Mouse (Mus musculus): ENCODE measurements at regions not wholly inside any gene's neighbourhood (a gene's known extent, or its start where the extent isn't known, plus 50 kb on each side); places are given as distances from the start of the nearest gene placed in this dataset.

DNA sequence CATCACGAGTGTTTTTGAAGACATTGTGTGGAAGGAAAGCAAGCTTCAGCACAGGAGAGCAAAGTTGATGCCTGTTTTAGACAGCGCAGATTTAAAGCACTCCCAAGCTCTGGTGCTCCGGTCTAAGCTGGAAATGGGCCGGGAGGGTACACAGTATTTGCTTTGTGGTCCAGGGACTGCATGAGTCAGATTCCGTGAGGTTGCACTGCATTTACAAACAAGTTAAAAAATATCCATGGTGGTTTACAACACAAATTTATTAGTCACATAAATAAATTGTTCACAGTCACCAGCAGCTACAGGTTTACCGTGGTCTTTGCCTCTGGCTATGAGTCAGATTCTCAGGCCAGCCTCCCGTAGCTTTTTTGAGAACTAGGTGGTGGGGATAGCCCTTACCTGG is 312.0 kb downstream of the Ptprc start:
- DNase-seq (ENCODE audit: low spot score), result no peak

DNA sequence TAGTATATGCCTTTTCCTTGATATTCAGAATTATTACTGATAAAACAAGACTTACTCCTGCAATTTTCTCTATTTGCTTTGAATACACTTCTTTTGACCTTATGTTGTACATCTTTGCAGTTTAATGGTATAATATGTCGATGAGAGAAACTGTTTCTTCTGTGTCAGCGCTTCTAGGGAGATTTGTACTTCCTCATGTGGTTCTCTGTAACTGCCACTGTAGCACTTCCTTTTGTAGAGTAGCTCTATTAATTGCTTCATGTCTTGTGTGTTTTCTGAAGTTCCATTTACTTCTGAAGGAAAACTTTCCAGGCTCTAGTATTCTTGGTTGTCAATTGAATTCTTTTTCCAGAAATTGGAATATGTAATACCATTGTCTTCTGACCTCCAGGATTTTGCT is 323.2 kb downstream of the Ptprc start:
- no peak for DNase-seq (ENCODE audit: low spot score)

DNA sequence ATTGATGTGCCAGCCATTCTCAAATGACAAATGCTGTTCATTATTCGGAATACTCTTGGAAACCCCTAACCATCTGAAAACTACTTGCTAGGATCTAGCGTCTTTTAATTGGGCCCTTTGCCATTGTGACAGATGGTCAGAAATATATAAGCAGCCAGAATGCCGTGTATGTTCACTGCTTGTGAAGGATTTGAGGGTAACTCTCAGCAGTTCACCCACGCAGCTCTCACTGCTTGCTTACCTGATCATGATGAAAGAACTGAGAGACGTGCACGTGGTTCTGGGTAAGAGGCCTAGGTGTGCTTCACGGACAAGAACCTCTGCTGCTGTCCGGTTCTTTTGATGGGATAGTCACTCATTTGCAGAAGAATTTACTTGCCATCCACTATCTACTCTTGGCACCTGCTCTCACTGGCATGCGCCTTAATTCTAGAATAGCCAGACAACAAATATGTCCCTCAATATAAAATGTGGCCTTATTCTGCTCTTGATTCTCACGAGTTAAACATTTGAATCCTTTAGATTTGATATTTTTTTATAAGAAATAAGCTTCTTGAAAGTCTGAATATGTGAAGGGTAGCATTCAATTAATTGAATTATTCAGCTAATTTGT is 328.1 kb downstream of the Ptprc start:
- no peak for DNase-seq (ENCODE audit: low spot score)

DNA sequence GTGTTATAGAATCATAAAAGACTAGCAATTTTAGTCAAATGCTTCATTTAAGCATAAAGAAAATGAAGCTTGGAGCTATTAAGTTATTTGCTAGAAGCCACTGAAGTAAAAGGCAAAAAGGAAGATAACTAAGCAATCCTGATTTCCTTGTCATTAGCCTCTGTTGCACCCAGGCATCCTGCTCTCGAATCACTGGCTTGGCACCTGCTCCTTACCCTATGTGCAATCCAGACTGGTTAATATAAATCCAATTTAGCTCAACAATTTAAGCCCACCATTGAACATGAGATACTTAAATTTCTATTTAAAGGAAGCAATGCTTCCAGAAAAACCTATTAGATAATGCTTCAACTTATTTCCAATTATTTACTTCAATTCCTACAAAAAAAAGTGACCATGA is 328.7 kb downstream of the Ptprc start:
- no peak for DNase-seq (ENCODE audit: low spot score)

DNA sequence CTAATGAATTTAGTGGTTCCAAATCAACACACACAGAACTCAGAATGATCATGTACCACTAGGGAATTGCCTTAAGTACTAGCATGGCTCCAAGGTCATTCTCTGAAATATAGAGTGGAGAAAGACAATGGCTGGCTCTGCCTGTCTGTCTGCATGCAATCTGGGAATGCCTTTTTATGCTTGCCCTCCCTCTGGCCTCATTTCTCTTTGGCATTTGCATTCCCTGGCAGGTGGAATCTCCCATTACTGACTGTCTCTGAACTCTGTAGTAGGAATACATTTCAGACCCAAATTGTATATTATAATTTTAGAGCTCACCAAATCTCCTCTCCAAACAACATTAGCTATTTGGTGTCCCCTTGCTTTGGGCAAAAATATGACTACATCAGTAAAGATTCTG is 335.0 kb downstream of the Ptprc start:
- no peak for DNase-seq (ENCODE audit: low spot score)

DNA sequence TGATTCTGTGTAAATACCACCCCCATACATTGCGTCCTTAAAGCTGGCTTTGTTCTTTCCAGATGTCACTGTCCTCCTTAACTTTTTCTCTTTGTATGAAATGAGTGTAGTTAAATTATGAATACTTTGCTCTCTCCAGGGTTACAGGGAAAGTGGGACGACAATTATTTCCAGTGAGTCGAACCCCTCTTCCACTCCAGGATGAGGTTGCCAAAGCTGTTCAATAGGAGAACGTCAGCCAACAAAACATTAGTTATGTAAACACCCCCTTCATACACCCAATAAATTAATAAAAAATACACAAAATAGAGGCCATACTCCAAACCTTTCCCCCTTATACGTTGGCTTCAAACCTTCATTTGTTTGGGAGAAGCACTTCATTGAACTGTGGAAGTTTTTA is 335.8 kb downstream of the Ptprc start:
- no peak for DNase-seq (ENCODE audit: low spot score)

DNA sequence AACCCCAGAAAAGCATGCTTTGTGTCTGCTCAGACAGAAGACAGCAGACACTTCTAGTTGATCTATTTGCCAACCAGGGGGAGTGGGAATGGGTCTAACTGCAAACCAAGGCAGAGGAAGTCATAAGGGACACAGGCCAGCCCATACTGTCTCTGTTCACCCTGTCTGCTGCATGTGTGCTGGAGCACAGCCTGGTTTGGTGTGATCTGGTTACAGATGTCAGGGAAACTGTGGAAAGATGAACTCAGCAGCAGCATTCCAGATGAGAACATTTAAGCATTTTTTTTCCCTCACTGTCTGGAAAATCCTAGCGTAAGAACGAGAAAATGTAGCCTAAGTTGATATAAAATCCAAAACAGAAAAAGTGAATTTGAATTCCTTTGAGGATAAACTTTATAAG is 336.2 kb downstream of the Ptprc start:
- DNase-seq (ENCODE audit: low spot score), result no peak

DNA sequence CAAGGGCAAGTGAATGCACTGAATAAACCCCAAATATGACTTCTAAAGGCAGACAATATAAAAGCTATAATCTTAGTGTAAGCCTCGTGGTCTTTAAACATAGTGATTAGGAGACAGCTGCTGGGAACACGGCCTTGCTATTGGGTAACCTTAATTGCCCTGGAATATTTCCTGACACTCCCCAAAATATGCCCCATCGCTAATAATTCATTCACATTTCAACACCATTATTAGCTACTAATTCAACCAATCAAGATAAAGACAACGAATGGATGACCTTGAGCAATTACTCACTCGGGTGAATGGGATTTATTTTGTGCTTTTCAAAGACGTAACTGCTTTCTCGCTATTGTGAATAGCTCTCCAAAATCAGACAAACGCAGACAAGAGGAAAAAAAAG is 337.2 kb downstream of the Ptprc start:
- no peak for DNase-seq (ENCODE audit: low spot score)

DNA sequence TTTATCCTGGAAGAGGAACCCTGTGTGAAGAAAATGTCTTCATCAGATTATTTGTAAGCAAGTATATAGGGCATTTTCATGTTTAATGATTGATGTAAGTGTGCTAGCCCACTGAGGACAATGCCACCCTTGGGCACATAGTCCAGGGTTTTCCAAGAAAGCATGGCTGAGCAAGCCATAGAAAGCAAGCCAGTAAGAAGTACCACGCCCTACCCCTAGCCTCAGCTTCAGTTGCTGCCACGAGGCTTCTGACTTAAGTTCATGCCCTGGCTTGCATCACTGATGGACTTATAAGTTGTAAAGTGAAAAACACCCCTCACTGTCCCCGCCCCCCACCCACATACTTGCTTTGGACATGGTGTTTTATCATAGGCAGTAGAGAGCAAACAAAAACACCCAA is 342.0 kb downstream of the Ptprc start:
- no peak for DNase-seq (ENCODE audit: low spot score)

DNA sequence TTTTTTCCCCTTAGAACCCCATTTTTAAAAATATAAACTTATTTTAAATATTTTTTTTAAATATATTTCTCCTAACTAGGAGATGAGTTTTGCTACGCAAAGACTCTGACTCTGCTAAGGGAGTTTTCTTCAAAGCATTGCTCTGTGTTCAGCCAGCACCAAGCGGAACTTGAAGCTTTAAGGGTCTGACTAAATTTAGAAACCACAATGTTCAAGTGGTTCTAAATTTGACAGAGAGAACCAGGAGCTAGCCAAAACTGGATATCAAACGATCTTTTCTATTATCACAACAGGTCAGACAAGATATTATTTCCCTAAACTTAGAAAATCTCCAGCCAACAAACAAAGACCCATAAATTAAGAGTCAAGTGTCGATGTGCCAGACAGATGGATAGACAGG is 344.2 kb downstream of the Ptprc start:
- DNase-seq (ENCODE audit: low spot score), result no peak

DNA sequence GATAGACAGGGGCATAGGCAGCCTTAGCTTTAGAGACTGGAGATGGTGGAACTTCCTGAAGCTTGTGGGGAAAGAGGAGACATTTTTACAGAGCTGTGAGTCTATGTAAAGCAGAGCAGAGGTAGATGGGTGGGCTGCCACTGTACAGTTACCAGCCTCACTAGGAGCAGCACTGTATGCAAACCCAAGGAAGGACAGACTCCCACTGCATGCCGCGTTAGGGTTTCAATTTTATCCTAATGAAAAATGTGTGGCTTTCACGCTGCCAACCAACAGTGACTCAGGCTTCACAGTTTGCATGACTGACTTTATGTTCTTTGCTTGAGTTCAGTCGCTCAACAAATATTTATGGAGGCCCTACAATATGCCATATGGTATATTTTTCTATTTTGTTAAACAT is 348.1 kb downstream of the Ptprc start:
- DNase-seq (ENCODE audit: low spot score), result no peak

DNA sequence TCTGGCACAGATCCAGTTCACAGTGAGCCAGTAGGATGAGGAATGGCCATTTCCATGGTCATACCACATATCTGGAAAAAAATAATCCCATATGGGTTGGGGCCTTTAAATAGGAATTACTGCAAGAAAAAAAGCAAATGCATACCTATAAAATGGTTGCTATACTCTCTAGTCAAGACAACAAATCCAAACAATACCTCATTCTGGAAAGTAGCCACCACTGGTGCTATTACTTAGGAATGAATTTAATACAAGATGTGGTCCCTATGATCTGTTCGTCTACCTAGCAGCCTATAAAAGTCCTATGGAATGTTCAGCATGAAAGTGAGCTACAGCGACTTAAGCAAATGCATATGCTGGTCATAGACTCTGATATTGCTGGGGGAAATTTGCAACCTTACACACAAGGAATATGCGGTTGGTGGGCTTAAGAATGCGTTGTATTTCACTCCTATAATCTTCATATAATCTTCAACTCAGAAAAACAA is 360.1 kb downstream of the Ptprc start:
- DNase-seq (ENCODE audit: low spot score), result no peak

DNA sequence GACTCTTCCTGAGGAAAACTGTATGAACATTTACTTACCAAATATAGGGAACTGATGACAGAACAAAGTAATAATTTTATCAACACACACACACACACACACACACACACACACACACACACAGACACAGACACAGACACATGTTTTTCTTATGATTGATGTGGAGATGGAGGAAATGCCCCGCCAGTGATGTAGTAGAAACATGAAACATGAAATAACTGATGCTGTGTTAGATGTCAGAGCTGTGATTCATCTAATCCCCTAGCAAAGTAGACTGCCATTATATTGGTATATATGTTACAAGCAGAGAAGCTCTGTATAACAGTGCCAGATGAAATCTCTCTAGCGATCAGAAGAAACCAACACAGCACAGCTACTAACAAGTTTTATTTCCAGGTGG is 361.0 kb downstream of the Ptprc start:
- no peak for DNase-seq (ENCODE audit: low spot score)

DNA sequence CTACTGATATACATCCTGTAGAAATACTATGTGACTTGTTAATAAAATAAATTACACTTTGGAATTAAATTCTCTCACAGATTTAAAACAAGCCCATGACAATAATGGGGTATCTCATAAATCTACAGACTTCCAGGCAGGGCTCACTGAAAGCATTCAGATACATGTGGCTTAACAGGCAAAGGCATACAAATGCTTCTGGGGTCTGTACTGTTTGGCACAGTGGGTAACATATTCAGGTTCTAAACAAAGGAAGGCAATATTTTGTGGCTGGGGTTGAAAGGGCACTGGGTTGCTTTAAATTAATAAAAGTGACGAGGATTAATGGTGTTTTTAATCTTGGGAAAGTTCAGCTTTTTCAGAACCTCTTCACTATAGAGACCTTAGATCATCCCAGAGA is 361.8 kb downstream of the Ptprc start:
- no peak for DNase-seq (ENCODE audit: low spot score)

DNA sequence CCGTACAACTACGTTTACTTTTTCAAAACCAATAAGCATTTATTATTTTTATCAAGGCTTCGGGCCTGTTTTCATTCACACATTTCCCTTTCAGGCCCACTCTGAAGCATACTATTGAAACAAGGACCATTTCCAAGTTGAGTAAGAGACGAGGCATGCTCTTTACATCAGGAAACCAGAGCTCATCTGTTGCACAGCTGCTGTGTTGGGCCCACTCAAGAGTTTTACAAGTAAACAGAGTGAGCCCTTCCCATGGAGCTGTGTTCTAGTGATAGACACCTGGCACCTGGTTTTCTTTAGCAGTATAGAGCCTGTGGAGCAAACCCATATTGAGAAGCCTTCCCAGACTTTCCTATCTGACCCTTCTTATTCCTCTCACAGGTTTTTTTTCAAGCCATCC is 363.5 kb downstream of the Ptprc start:
- DNase-seq (ENCODE audit: low spot score), result no peak

DNA sequence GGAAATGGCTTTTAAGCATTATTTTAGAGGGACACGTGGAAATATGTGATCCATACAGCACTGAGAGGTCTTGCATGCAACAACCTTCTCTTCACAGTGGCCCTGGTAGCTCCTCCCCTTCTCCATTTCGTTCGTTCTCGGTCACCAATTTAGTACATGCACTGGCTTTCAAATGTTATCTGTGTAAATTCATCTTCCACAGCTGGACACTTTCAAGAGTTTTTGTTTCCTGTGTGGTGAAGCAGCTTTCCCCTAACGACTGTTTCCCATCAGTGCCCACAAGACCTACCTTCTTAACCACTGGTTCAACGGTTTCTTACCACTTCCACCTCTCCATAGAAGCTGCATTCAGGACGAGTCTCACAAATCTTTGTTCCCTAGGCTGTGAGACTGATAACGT is 368.8 kb downstream of the Ptprc start:
- no peak for DNase-seq (ENCODE audit: low spot score)

DNA sequence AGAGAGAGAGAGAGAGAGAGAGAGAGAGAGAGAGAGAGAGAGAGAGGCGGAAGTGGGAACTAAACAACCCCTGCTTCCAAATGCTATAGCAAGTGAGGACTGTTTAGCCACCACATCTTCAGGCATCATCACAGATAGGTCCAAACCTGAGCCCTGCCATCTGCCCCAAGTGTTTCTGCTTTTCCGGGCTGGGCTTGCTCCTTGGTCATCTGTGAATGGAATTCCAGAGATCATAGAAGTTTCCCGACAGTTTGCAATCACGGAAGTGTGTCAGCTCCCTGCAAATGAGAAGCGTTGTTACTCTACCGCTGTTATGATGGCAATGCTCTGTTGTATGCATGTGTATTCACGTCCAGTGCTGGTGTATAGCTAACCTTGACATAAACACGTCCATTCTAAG is 369.3 kb downstream of the Ptprc start:
- no peak for DNase-seq (ENCODE audit: low spot score)

DNA sequence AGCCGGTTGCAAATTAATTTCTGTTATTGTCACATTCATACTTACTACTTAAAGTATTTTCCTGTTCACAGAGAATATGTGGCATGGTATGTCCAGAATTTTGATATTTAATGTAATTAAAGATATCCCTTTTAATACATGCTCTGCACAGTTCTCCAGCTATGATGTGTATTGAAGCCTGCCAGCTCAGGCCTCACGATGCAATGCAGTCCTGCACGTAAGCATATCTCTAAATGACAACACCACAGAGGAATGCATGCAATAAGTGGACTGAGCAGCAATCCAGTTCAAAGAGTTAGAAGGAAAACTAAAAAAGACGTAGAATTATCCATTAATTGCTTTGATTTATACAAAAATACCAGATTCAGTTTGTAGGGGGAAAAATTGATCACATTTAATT is 373.4 kb downstream of the Ptprc start:
- DNase-seq (ENCODE audit: low spot score), result no peak

DNA sequence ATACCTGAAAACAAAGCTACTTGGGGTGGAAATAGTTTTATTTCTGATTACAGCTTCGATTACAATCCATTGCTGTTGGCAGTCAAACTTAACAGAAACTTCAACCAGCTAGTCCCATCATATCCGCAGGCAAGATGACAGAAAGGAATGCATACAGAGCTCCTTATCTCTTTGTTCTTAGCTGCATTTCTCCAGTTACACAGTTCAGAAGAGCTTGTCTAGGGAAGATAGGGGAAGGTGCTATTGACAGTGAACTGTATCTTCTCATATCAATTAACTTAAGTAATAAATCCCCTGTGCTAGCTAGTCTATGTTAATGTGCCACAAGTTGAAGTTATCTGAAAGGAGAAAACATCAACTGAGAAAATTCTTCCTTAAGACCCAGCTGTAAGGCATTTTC is 374.8 kb downstream of the Ptprc start:
- no peak for DNase-seq (ENCODE audit: low spot score)

DNA sequence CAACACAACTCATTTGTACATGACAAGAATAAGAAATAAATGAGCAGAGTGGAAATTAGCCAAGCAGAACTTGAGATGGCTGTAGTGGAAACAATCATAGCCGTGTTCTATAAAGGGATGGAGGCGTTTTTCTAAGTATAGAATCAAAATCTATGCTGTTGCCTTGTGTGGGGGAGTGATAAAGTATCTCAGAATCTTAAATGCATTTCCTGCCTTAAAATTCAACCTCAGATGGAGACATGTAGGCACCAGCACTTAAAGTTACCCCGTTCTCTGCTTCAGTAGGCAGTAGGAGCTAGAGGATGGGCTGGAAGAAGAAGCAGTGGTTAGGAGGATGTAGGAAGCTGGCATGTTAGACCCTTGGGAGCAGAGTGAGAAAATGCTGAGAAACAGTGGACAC is 386.7 kb downstream of the Ptprc start:
- DNase-seq (ENCODE audit: low spot score), result no peak

DNA sequence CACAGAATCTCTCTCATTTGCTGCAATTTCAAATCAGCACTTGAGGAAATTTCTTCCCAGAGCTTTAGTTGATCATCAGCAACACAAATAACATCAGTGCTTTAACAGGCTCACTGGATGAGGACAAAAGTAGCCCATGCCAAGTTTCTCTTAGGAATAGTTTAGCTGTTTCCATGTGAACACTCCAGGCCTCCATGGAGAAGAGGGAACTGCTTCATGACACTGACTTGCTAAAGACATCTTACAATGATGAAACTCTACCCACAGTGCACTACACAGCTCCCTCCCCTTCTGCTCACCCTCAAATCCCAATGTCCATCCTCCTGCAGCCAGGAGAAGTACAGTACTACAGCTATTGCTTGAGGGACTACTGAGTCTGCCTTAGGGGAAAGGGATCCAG is 388.9 kb downstream of the Ptprc start:
- no peak for DNase-seq (ENCODE audit: low spot score)

DNA sequence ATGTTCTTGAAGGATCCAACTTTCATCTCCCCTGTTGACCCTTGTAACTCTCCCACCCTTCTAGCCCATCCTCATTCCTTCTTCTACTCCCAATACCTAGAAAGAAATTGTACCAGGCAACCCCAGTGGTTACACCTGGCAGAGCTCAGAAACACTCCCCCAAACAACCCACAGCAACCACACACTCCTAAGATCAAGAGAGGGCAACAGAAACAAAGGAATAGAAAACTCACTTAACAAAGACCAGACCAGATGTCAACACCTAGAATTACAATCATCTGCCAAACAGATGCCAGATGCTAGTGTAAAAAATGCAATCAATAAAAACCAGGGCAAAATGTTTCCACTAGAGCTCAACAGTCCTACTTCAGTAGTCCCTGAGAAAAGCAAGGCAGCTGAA is 400.9 kb downstream of the Ptprc start:
- no peak for DNase-seq (ENCODE audit: low spot score)

DNA sequence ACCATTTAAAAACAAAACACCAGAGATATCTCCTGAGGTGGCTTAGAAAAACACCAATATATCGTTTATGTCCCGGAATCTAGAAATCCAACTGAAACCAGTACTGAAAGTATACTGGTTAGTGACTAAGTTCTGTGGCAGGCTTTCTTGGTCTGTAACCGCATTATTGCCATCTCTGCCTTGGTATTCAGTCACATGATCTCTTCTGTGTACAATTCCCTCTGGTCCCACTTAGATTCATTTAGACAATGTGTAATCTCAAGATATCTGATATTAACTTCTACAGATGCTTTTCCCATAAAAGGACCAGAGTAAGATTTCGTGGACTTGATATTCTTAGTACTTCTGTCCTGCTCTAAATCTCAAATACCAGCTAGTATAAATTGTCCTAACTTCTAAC is 414.7 kb downstream of the Ptprc start:
- no peak for DNase-seq (ENCODE audit: low spot score)

DNA sequence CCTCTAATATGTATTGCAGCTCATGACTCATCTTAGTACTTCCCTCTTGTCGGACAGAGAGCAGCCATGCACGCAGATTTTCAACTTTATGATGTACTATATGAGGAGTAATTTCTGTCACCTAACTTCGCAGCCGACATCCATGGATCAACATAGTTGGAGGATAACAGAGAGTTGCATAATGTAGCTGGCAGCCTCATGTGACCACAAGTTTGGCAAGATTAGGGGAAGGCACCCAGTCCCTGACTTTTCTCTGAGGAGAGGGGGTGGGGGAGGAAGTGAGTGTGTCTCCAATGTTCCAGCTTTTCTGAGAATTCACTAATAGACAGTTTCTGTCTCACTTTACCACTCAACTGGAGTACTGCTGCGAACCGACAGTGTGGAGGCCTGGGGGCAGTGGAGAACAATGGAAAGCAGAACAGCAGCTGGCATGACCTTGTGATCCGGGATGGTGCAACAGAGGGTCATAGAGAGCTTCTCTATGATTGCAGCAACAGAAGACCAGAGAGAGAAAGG is 424.0 kb downstream of the Ptprc start:
- no peak for DNase-seq (ENCODE audit: low spot score)

DNA sequence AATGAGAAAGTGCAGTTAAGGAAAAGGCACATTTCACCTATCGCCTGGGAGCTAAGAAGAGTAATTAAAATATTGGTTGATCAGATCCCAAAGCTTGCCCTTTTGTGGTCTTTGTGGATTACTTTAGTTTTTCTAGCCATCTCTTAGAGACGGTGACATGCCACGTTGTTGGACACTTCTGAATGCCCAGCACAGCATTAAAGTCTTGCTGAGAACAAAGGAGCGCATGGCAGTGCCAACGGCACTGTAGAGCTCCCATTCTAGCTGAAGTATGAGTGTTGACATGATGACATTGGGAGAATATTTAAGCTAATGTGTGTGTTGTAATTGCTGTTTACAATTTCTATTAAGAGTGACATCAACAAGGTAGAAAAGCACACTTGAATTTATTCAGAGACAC is 424.6 kb downstream of the Ptprc start:
- DNase-seq (ENCODE audit: low spot score), result no peak

Measured in testis, postnatal 14 days (tissue).